Mouse (Mus musculus): ENCODE results near the gene Palmd. TPM values are rescaled to one million over a fixed set of nuclear protein-coding genes. Genes with fewer than 3 reads are reported as not detected.

Gene Palmd
- polyA plus RNA-seq, 1 experiment from 2014 or later: 6.6 TPM

DNA sequence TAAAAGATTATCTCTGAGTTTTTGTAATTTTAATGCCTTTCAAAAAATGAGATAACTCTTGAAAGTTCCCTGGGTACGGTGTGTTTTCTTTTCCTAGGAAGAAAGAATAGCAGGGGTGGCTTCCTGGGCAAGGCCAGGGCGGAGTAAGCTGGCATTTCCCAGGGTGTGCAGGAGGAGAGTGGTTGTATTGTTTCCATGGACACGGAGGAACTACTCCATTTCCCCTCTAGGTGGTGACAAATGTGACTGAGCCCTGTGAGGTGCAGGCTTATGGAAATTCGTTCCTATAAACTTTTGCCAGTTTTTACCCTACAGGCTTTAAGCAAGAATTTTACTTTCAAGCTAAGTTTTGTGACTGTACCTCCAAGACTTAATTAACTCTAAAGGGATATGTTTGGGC, 2.6 kb downstream of the Palmd start:
- no peaks in the 10 kb centered on the region for H3K9me3 ChIP-seq (ENCODE audit: control insufficient read depth, low read length)

DNA sequence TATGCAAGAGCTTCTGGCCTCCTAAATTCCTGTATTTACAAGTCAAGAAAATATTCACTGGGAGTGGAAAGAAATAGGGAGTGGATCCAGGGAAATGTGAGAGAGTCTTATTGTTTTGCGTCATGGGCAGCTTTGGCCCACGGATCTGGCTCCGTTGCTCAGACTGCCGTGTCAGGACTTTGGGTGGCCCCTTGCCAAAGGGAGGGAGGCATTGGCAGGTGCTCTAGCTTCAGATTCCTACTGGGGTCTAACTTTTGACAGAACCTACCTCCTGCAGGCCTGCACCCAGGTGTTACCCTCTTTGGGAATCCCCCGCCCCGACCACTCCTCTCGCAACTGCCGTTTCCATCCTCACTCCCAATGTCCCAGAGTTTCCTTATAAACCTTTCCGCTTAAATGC, 4.4 kb downstream of the Palmd start:
- H3K27me3 ChIP-seq (ENCODE audit: control insufficient read depth, insufficient read depth, low read length): no peaks in the 10 kb centered on the region
- DNase-seq (ENCODE audit: low spot score): no peak
- H3K36me3 ChIP-seq (ENCODE audit: control insufficient read depth, insufficient read depth, low read length): no peaks in the 10 kb centered on the region
- H3K9ac ChIP-seq (ENCODE audit: low read length): no peak overlapping the region
- H3K27ac ChIP-seq (ENCODE audit: low read depth, low read length): no peak overlapping the region
- no peak overlapping the region for H3K4me3 ChIP-seq (ENCODE audit: low read depth, low read length)
- no peaks in the 10 kb centered on the region for H3K9me3 ChIP-seq (ENCODE audit: control insufficient read depth, low read length)
- no peak overlapping the region for H3K4me2 ChIP-seq (ENCODE audit: low read depth, low read length, severe bottlenecking)
- no peak for ATAC-seq (replicated peaks; ENCODE audit: low FRiP score)
- WGBS: 93% methylated on average over 9 of the region's 9 CpGs
- H3K4me1 ChIP-seq (replicated peaks; ENCODE audit: control insufficient read depth, insufficient read depth, low read length): peaks cover 4% of the 10 kb centered on the region

More for the DNA sequence above, 2.6 kb downstream of the Palmd start:
- Histone ChIP-seq H3K4me2 (ENCODE audit: low read depth, low read length, severe bottlenecking) (no peak overlapping the region), H3K27ac (ENCODE audit: low read depth, low read length) (no peak overlapping the region), H3K4me1 (replicated peaks; ENCODE audit: control insufficient read depth, insufficient read depth, low read length) (peaks cover 4% of the 10 kb centered on the region), H3K9ac (ENCODE audit: low read length) (no peak overlapping the region), H3K4me3 (ENCODE audit: low read depth, low read length) (no peak overlapping the region), H3K36me3 (ENCODE audit: control insufficient read depth, insufficient read depth, low read length) (no peaks in the 10 kb centered on the region), H3K27me3 (ENCODE audit: control insufficient read depth, insufficient read depth, low read length) (no peaks in the 10 kb centered on the region)
- WGBS: 30% methylated on average over 4 of the region's 4 CpGs
- DNase-seq (ENCODE audit: low spot score): no peak
- peak; percentile 85 for ATAC-seq (replicated peaks; ENCODE audit: low FRiP score)

DNA sequence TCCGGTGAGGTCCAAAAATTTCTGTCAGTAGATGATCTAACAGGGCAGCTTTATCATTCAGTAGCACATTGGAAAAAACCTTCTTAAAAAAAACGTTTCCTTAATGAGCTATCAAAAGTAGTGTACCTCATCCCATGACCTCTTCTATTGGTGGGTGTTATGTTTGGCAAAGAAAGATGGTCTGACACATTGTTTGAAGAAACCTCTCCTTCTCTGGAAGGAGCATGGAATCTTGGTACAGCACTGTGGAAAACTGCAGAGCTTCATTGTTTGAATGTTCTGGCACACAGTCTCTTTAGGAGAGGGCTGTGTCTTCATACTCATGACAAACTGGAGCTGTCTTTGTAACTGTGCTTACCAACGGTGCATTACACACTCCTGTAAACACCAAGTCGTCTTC, 5.6 kb downstream of the Palmd start:
- Histone ChIP-seq H3K27me3 (ENCODE audit: control insufficient read depth, insufficient read depth, low read length) (no peaks in the 10 kb centered on the region), H3K9me3 (ENCODE audit: control insufficient read depth, low read length) (no peaks in the 10 kb centered on the region), H3K9ac (ENCODE audit: low read length) (no peak overlapping the region), H3K36me3 (ENCODE audit: control insufficient read depth, insufficient read depth, low read length) (no peaks in the 10 kb centered on the region), H3K4me3 (ENCODE audit: low read depth, low read length) (no peak overlapping the region), H3K4me1 (replicated peaks; ENCODE audit: control insufficient read depth, insufficient read depth, low read length) (peaks cover 1% of the 10 kb centered on the region), H3K27ac (ENCODE audit: low read depth, low read length) (no peak overlapping the region), H3K4me2 (ENCODE audit: low read depth, low read length, severe bottlenecking) (no peak overlapping the region)
- DNase-seq (ENCODE audit: low spot score) (no peak), ATAC-seq (replicated peaks; ENCODE audit: low FRiP score) (no peak)
- 72% methylated on average over 4 of the region's 4 CpGs for WGBS

DNA sequence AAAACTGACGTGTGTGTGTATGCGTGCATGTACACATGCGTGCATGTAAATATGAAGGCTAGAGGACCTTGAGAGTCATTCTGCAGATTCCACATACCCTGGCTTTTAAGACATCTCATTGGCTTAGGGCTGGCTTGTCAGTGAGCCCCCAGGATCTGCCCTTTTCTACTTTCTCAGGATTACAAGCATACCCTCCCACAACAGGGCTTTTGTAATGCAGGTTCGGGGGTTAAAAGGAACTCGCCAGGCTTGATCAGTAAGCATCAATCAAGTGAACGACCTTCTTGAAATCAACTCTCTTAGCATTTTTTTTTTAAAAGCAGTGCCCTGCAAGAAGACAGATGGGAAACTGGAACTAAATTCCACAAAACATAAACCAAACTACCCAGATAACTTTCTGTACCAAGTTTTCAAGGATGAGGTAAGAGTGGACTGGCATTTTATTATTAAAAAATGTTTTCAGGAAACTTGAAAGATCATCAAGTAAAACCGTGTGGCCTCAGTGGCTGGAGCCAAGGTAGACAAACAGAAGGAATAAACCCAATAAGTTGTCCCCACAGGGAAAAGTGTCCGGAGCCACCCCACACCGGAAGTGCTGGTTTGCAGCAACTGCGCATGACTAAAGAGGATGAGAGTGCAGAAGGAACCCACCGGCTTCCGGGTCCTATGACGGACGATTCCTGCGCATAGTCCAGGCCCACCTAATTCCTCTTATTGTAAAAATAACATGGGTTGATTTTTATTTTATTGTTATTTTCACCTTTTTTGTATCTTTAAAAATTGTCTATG, 7.2 kb downstream of the Palmd start:
- Histone ChIP-seq H3K27me3 (ENCODE audit: control insufficient read depth, insufficient read depth, low read length) (no peaks in the 10 kb centered on the region), H3K4me1 (replicated peaks; ENCODE audit: control insufficient read depth, insufficient read depth, low read length) (no peaks in the 10 kb centered on the region), H3K27ac (ENCODE audit: low read depth, low read length) (no peak overlapping the region), H3K9me3 (ENCODE audit: control insufficient read depth, low read length) (no peaks in the 10 kb centered on the region), H3K4me2 (ENCODE audit: low read depth, low read length, severe bottlenecking) (no peak overlapping the region), H3K4me3 (ENCODE audit: low read depth, low read length) (no peak overlapping the region), H3K36me3 (ENCODE audit: control insufficient read depth, insufficient read depth, low read length) (no peaks in the 10 kb centered on the region), H3K9ac (ENCODE audit: low read length) (no peak overlapping the region)
- DNase-seq (ENCODE audit: low spot score) (no peak), ATAC-seq (replicated peaks; ENCODE audit: low FRiP score) (no peak)
- WGBS: 72% methylated on average over 15 of the region's 15 CpGs

DNA sequence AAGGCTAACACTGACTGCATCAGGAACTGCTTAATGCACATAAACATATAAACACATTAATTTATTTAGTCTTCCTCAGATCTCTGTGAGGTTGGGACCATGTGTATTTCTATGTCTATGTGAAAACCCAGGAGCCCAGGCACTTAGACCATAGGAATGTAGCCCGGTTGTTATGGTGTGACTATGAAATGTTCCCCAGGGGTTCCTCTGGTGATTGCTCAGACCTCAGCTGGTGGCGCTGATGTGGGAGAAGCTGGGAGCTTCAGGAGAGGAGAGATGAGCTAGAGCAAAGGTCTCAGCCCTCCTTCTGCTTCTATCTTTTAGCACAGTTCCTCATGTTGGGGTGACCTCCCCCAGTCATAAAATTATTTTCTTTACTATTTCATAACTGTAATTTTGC, 8.4 kb downstream of the Palmd start:
- Histone ChIP-seq H3K27ac (ENCODE audit: low read depth, low read length) (no peak overlapping the region), H3K36me3 (ENCODE audit: control insufficient read depth, insufficient read depth, low read length) (no peaks in the 10 kb centered on the region), H3K9me3 (ENCODE audit: control insufficient read depth, low read length) (no peaks in the 10 kb centered on the region), H3K4me3 (ENCODE audit: low read depth, low read length) (no peak overlapping the region), H3K4me1 (replicated peaks; ENCODE audit: control insufficient read depth, insufficient read depth, low read length) (no peaks in the 10 kb centered on the region), H3K27me3 (ENCODE audit: control insufficient read depth, insufficient read depth, low read length) (no peaks in the 10 kb centered on the region), H3K9ac (ENCODE audit: low read length) (no peak overlapping the region), H3K4me2 (ENCODE audit: low read depth, low read length, severe bottlenecking) (no peak overlapping the region)
- no peak for DNase-seq (ENCODE audit: low spot score)
- 82% methylated on average over 2 of the region's 2 CpGs for WGBS
- ATAC-seq (replicated peaks; ENCODE audit: low FRiP score): no peak

DNA sequence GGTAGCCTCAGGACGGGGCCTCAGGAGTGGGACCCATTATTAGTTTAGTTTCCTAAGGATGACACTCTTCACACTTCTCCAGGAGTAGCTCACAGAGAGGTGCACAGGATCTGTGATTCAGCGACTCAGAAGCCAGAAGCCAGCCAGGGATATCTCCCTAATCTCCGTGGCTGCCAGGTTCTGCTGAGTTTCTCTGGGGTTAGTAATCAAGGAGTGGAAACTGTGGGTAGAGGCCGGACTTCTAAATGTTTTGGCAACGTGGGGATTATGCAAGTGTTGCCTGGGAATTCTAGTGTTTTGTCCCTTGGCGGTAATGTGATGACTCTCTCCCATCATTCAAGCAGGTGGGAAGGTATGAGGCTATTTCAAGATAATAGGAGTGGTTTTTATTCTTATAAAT, 13.7 kb downstream of the Palmd start:
- ATAC-seq (replicated peaks; ENCODE audit: low FRiP score) (no peak; the same call in 1 of the 2 replicates), DNase-seq (ENCODE audit: low spot score) (no peak)
- Histone ChIP-seq H3K9ac (ENCODE audit: low read length) (no peak overlapping the region), H3K4me3 (ENCODE audit: low read depth, low read length) (no peak overlapping the region), H3K4me2 (ENCODE audit: low read depth, low read length, severe bottlenecking) (no peak overlapping the region), H3K4me1 (replicated peaks; ENCODE audit: control insufficient read depth, insufficient read depth, low read length) (no peaks in the 10 kb centered on the region), H3K36me3 (ENCODE audit: control insufficient read depth, insufficient read depth, low read length) (no peaks in the 10 kb centered on the region), H3K27ac (ENCODE audit: low read depth, low read length) (no peak overlapping the region), H3K27me3 (ENCODE audit: control insufficient read depth, insufficient read depth, low read length) (no peaks in the 10 kb centered on the region), H3K9me3 (ENCODE audit: control insufficient read depth, low read length) (no peaks in the 10 kb centered on the region)
- 68% methylated on average over 6 of the region's 6 CpGs for WGBS

DNA sequence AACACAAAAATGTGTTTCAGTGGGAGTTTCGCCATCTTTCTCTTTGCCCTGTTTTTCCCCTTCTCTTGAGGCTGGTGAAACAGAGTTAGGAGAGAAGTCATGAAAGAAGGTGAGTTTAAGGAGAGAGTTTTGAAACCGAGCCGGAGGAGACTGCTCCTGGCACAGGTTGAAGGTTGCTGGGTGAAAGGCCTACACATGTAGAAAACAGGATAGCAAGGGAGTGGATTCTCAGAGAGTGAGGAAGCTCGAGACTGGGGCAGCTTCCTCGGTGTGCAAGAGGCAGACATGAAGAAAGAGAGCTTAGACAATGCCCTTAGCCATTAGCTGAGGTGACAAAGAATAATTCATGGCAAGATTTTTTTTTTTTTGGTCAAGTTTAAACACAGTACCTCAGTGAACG, 15.4 kb downstream of the Palmd start:
- WGBS: 89% methylated on average over 6 of the region's 6 CpGs
- no peak for DNase-seq (ENCODE audit: low spot score)
- H3K36me3 ChIP-seq (ENCODE audit: control insufficient read depth, insufficient read depth, low read length): no peaks in the 10 kb centered on the region
- H3K27ac ChIP-seq (ENCODE audit: low read depth, low read length): no peak overlapping the region
- no peaks in the 10 kb centered on the region for H3K9me3 ChIP-seq (ENCODE audit: control insufficient read depth, low read length)
- no peak overlapping the region for H3K4me2 ChIP-seq (ENCODE audit: low read depth, low read length, severe bottlenecking)
- no peaks in the 10 kb centered on the region for H3K27me3 ChIP-seq (ENCODE audit: control insufficient read depth, insufficient read depth, low read length)
- ATAC-seq (replicated peaks; ENCODE audit: low FRiP score): no peak
- no peaks in the 10 kb centered on the region for H3K4me1 ChIP-seq (replicated peaks; ENCODE audit: control insufficient read depth, insufficient read depth, low read length)
- no peak overlapping the region for H3K9ac ChIP-seq (ENCODE audit: low read length)
- no peak overlapping the region for H3K4me3 ChIP-seq (ENCODE audit: low read depth, low read length)

DNA sequence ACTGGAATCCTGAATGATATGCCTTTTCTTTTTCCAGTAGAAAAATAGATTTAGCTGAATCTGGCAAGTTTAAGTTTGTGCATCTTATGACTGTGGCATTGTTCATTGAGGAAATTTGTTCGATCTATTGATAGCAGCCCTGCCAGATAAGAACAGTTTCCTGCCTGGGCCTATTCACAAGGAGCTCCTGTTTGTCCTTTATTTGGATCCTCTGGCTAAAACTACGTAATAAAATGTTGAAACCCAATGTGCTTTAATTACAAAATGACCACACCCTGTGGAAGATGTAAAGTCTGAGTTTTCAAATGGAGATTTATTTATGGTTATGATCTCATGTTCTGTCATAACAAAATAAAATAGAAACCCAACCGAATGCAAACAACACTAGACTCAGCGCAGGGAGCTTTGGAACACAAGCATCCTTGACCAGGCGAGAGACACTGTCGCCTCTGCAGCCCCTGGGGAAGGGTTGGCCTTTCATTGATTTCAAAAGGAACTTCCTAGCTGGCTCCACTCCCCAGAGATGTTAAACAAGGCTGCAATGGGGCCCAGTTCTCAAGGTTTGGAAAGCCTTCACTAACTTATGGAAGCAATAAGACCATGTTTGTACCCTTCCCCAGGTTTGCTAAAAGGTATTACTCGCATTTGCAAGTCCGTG, 16.4 kb downstream of the Palmd start:
- Histone ChIP-seq H3K36me3 (ENCODE audit: control insufficient read depth, insufficient read depth, low read length) (no peaks in the 10 kb centered on the region), H3K27ac (ENCODE audit: low read depth, low read length) (no peak overlapping the region), H3K4me1 (replicated peaks; ENCODE audit: control insufficient read depth, insufficient read depth, low read length) (no peaks in the 10 kb centered on the region), H3K9me3 (ENCODE audit: control insufficient read depth, low read length) (no peaks in the 10 kb centered on the region), H3K27me3 (ENCODE audit: control insufficient read depth, insufficient read depth, low read length) (no peaks in the 10 kb centered on the region), H3K4me3 (ENCODE audit: low read depth, low read length) (no peak overlapping the region), H3K4me2 (ENCODE audit: low read depth, low read length, severe bottlenecking) (no peak overlapping the region), H3K9ac (ENCODE audit: low read length) (no peak overlapping the region)
- WGBS: 83% methylated on average over 8 of the region's 8 CpGs
- DNase-seq (ENCODE audit: low spot score) (no peak), ATAC-seq (replicated peaks; ENCODE audit: low FRiP score) (no peak)

DNA sequence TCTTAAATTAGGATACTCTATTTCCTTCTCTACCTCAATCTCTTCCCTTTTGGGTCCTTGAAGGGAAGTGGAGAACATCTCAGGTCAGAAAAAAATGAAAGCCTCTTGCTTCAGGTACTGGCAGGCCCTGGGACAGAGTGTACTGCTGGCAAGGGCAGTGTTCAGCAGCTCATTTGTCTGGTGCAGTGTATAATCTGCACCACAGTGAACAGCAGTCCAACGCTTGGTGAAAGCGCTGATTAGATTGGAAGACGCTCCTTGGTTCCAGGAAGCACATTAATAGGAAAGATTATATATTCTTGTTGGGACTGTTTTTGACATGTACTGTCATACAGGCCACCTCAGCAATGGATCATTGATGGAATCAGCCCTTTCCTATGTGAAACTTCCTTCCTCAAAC, 17.3 kb downstream of the Palmd start:
- Histone ChIP-seq H3K9ac (ENCODE audit: low read length) (no peak overlapping the region), H3K4me3 (ENCODE audit: low read depth, low read length) (no peak overlapping the region), H3K36me3 (ENCODE audit: control insufficient read depth, insufficient read depth, low read length) (no peaks in the 10 kb centered on the region), H3K27me3 (ENCODE audit: control insufficient read depth, insufficient read depth, low read length) (no peaks in the 10 kb centered on the region), H3K27ac (ENCODE audit: low read depth, low read length) (no peak overlapping the region), H3K4me2 (ENCODE audit: low read depth, low read length, severe bottlenecking) (no peak overlapping the region), H3K4me1 (replicated peaks; ENCODE audit: control insufficient read depth, insufficient read depth, low read length) (no peaks in the 10 kb centered on the region), H3K9me3 (ENCODE audit: control insufficient read depth, low read length) (no peaks in the 10 kb centered on the region)
- WGBS: 94% methylated on average over 3 of the region's 3 CpGs
- ATAC-seq (replicated peaks; ENCODE audit: low FRiP score) (no peak), DNase-seq (ENCODE audit: low spot score) (no peak)
